Mouse (Mus musculus): ENCODE measurements at regions not wholly inside any gene's neighbourhood (a gene's known extent, or its start where the extent isn't known, plus 50 kb on each side); places are given as distances from the start of the nearest gene placed in this dataset.

DNA sequence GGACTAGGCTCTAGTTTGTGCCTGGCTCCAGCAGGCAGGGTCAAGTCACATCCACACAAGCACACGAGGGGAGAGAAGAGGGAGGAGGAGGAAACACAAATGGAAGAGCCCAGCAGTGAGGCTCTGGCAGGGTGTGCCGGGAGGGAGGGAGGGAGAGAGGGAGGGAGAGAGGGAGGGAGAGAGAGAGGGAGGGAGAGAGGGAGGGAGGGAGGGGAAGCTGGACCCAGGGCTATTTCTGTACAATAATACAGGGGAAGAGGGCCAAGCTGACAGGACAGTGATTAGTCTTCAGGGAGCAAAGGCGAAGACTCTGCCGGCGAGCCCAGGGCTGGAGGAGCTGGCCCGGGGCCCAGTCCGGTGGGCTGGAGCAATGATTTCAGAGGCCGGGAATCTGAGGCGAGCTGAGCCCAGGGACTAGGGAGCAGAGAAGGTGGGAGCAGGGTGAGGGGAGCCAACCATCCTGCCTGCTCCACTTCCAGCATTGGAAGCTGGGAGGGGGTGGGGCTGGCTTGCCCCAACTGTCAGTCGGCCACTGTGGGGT is 155.6 kb downstream of the Efnb1 start:
- peak; percentile 76 for DNase-seq

GRCm38 (mm10) chrX:99287988-99288387 is 152.1 kb downstream of the Efnb1 start:
- DNase-seq: no peak

DNA sequence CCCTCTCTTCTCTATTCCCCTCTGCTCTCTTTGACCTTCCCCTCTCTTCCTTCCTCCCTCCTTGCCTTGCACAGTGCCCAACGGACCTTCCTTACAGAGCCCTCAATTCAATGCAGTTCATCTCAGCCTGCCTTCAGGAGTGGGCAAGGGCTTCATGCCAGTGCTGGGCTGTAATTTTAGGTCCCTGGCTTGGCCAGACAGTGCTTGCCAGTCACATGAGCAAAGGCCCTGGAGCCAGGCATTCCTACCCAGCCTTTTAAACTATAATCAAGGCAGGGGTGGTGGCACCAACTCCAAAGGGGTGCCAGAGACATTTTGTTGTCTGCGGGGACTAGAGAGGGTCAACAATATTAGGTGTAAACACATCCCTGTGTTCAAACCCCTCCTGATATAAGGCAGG is 150.9 kb downstream of the Efnb1 start:
- peak; percentile 30 for DNase-seq

- DNase-seq: peak; percentile 83
These were observed 149.7 kb downstream of the Efnb1 start for GRCm38 (mm10) chrX:99285611-99286010.

- no peak for DNase-seq
These were observed 145.1 kb downstream of the Efnb1 start for GRCm38 (mm10) chrX:99280991-99281390.

DNA sequence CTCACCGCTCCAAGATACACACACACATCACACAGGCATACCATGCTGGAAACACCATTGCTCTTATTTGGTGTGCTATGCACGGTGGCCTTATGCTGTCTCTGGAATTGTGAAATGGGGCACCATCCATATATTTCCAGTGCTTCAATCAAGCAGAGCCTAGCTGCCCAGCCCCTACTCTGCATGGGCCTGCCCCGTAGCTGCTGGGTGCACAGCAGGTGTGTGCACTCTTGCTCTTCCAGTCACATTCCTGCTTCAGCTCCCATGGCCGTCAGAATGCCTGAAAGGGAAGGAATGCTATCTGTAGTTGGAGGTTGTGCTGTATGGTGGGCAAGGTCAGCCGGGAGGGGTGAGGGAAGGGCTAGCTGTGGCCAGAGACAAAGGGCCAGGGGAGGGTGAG is 144.6 kb downstream of the Efnb1 start:
- DNase-seq: no peak

DNA sequence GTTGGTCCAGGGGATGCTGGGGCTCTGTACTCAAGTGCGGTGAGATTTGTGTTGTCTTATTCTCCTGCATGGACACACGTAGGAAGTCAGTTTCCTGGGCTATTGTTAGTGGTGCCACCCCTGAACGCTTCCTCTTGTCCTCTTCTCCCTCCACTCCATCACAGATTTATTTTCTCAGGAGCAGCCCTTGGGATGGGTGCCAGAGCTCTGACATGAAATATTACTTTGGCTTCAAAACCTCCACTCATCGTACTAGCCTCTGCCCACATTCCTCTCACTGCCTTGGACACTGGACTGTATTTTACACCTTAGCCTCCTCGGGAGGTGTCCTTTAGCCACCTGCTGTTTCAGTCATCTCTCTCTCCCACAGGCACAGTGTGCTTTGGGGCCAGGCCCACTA is 139.6 kb downstream of the Efnb1 start:
- no peak for DNase-seq

- DNase-seq: peak; percentile 14
These were observed 136.0 kb downstream of the Efnb1 start for GRCm38 (mm10) chrX:99271908-99272307.

DNA sequence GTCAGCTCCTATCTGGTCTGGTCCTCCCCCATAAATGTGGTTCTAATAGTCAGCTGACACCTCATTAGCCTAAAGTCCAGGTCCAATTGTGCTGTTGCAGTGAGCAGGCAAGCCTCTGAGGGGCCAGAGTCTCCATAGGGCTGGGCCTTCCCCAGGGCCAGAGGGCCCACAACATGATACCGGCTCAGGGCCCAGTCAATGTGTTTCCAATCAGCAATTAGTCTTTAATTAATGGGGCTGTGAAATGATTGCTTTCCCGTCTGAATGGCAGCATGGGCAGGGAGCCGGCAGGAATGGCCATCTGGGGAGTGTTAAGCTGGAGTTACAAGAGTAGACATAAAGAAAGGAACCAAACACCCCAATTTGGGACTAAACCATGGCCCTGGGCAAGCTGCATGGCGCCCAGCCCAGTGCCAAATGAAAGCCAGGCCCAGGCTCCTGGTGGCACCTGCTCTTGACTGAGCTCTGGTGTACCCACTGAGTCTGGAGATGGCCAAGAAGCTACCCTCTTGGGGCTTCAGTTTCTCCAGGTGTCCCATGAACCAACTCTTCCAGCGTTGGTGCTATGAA is 113.2 kb downstream of the Efnb1 start:
- DNase-seq: no peak

DNA sequence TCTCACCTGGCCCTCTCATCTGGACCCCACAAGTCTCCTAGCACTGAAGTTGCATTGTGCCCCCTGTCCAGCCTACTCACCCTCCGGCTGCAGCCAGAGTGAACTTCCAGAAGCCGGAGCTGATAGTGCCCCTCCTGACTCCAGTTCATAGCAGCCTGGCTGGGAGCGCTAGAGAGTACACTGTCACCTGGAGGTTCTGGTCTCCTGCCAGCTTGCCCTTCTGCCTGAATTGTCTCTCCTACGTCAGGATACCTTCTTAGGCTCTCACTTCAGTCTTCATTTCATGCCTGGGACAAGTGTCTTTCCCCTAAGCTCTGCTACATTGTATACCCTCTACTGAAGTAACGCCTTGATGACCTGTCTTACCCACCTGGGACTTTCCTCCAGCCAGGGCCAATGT is 112.3 kb downstream of the Efnb1 start:
- no peak for DNase-seq

DNA sequence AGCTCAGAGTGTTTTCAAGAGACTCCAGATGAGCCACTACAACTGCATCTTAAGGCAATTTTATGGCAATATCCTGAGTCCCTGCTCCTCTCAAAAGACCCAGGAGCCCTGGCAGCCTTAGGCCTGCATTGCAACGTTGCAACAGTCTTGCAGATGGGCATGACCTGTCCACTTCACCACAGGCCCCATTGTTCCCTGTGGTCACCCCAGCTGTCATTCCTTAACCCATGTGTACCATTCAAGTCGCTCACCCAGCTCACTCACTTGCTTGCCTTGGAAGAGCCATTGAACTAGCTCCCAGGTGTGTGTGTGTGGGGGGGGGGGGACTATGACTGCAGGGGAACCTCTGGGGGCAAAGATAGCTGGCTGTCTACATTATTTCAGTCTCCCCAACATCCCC is 110.8 kb downstream of the Efnb1 start:
- DNase-seq: no peak

DNA sequence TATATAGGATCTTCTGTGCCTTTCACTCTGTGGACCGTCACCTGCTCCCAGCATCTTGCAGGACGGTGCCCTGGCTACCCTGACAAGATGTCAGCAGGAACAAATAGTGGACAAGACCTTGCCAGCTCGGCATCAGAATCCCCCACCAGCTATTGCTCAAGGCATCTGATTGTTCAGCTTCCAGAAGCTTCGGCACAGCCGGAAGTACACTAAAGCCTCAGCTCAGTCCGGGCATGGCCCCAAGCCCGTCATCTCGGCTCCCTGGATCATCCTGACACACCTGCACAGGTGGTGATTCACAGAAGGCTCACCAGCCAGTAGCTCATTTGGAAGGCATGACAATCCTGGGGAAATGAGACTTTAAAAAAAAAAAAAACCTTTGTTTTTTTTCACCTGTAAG is 110.1 kb downstream of the Efnb1 start:
- no peak for DNase-seq

- DNase-seq: no peak
These were observed 109.6 kb downstream of the Efnb1 start for GRCm38 (mm10) chrX:99245541-99245940.

DNA sequence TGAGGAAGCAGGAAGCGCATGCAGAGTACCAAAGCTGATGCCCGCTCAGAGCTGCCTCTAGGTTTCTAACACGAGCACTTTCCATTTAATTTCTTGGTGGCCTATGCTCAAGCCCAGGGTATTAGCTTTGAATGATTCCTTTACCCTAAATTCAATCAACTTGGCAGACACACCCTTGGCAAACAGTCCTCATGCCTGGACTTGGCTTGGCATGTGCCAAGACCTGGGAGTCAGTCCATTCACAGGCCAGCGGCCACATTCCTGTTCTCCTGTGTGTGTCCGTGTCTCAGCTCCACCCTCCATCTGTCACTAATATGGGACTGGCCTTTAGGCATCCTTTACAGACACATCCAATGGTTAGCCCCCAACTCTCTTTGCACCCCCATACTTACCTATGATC is 107.3 kb downstream of the Efnb1 start:
- no peak for DNase-seq

DNA sequence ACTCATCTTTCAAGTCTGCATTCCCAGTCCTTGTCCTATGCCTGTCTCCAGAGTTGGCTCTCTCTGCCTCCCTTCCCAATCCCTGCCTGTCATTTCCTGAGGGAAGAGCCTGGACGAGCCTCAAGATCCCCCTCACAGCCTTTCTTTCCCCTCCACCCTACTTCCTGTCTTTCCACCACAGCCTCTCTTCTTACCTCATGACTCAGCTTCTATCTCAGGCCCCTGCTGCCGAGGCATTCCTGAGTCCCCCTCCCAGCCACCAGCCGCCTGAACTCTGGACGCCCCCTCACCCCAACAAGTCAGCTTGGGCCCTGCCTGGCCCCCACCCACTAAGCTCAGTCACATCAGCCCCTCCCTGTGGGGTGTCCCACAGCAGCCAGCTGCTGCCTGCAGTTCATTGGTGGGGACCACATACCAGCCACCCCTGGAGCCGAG is 105.8 kb downstream of the Efnb1 start:
- no peak for DNase-seq

- no peak for DNase-seq
These were observed 97.1 kb downstream of the Efnb1 start for GRCm38 (mm10) chrX:99233035-99233434.

GRCm38 (mm10) chrX:99232331-99232730 is 96.4 kb downstream of the Efnb1 start:
- no peak for DNase-seq

DNA sequence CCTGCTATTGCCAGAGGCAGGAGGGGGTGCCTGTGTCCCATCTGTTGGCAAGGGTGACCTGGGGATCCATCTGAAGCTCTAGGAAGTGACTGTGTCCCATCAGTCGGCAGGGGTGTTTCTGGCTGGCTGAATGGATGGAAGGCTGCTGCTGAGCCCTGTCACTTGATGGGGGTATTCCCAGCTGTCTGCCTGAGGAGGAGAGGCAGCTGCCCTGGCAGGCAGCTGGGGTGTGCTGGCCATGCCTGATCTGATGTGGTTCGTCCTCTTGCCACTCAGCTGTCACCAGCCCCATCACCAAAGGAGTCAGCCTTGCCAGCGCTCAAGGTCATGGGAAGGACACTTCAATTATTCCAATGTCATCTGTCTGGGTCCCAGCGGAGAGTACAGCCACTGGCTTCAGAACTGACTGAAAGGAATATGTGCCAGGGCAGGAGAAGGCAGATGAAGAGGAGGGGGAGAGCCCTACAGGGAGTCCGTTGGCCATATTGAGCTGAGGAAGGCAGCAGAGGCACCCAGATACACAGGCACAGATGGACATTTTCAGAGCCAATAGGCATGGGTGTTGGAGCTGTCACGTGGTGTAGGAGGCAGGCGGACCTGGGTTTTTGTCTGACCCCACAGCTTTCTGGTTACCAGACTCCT is 89.3 kb downstream of the Efnb1 start:
- DNase-seq: peak; percentile 23

GRCm38 (mm10) chrX:99222017-99222416 is 86.1 kb downstream of the Efnb1 start:
- no peak for DNase-seq

DNA sequence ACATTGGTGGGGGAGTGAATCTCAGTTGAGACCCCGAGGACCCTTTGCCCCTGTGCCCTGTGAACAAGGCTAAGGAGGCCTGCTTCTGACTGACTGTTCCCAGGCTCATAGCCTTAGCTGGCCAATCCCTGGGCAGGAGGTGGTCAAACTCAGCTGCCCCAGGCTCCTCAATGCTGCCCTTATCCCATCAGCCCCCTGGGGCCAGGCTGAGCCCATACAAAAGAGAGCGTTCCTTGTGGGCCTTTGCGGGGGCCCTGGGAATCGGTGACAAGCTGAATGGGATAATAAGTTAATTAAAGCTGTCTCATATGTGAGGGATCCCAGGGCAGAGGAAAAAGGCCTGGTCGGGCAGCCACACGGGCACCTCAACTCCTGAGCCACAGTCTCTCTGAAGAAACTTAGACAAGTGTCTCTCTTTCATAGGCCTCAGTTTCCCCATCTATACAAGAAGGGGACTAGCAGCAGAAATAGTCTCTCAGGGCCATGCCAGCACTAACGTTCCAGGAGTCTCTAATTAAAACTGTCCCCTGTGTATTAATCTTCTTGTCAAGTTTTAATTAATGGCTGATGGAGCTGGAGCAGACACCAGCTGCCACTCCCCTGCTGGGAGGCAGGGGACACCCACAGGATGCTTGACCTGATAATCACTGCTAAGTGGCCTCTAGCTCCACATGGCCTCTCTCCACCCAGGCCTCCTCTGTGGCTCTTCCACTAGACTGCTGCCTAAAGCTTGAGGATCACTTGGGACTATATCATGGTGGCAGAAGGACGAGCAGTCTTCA is 84.9 kb downstream of the Efnb1 start:
- no peak for DNase-seq

GRCm38 (mm10) chrX:99218213-99218612 is 82.3 kb downstream of the Efnb1 start:
- DNase-seq: no peak

- DNase-seq: peak; percentile 57
These were observed 80.9 kb downstream of the Efnb1 start for GRCm38 (mm10) chrX:99216633-99217459.

DNA sequence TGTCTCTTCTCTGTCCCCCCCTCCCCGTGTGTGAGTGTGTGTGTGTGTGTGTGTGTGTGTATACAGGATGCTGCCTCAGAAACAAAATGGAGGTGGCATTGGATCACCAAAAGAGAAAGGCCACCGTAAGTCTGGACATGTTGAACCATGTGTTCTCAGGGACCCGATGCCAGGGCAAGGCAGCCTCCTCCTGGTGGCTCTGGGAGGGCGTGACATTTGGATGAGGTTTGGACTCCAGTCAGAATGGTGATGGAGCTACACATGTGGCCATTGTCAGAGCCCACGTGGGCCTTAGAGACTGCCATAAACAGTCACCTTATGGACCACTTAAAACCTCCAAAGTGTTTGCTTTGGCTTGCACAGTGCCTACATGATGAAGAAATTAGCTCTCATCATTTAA is 80.0 kb downstream of the Efnb1 start:
- no peak for DNase-seq

All from heart, postnatal 4 days (tissue).